Mouse (Mus musculus) embryonic fibroblast, embryonic 13.5 days (primary cell): ENCODE results near the gene Glis1.

Experiments
- CTCF ChIP-seq: IDR thresholded peaks from 2 replicates; pipeline ENCODE4 v1.5.1; 2011; ENCODE audit warnings: mild to moderate bottlenecking, control low read depth, low read length, moderate library complexity, borderline replicate concordance; ENCODE audit not compliant: insufficient read depth
- POLR2A ChIP-seq: IDR thresholded peaks from 2 replicates; pipeline ENCODE4 v1.6.1; 2011; ENCODE audit warnings: low read depth, mild to moderate bottlenecking, control low read depth, low read length, moderate library complexity

DNA sequence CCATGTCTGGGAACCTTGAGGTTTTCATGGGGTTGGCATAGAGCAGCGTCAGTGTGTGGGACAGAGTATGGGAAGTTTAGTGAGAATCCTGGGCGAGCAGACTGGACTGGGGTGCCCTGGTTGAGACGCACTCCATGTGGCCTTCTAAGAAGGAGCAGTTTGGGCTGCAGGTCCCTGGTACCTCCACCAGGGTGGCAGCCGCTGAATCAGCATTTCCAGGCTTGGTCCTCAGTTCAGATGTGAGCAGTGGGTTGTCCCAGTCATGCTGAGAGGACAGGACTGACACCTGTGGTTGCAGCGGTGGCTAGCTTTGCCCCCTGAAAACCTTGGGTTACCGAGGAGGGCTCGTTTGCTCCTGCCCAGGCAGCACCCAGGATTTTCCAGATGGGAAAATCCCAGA is 33.4 kb downstream of the Glis1 start:
- TF ChIP-seq CTCF (no peak), POLR2A (no peak)
